Mouse (Mus musculus): Measurements from ENCODE around the gene Cebpg.

DNA sequence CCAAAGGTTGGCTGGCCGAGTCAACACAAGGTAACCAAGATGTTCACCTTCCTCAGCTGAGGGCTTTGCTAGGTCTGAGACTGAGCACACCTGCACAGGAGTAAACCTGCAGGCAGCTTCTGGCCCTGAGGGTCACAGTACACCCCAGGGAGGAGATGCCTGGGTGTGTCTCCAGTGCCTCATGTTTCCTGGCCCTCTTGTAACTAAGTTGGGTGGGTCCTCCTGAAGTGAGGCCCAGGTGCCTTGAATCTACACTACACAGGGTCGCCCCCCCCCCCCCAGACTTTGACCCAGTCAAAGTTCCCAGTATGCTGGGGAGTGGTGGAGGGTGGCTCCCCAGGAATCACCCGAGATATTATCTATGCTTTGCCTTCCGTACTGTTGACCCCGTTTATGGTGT, 27.1 kb downstream of the Cebpg start:
- TF ChIP-seq CTCF (IDR thresholded peaks at IDR 0.05; ENCODE audit: borderline replicate concordance, extremely low read depth, insufficient read depth, insufficient read length) (no peak), POLR2A (IDR thresholded peaks at IDR 0.05; ENCODE audit: borderline replicate concordance, extremely low read depth, insufficient read depth, insufficient read length, poor library complexity, severe bottlenecking) (no peak)

Data from brain, embryonic 14.5 days (tissue).